Mouse (Mus musculus) C2C12 (cell line): ENCODE measurements at regions not wholly inside any gene's neighbourhood (a gene's known extent, or its start where the extent isn't known, plus 50 kb on each side); places are given as distances from the start of the nearest gene placed in this dataset.

Experiments
- CTCF ChIP-seq: IDR thresholded peaks from one replicate; pipeline ENCODE4 v1.5.1; 2011; ENCODE audit not compliant: control insufficient read depth, insufficient read depth, insufficient read length
- MYOG ChIP-seq: IDR thresholded peaks from one replicate; pipeline ENCODE4 v1.6.1; 2011; ENCODE audit not compliant: control insufficient read depth, insufficient read length; ENCODE audit errors: extremely low read depth
- USF1 ChIP-seq: IDR thresholded peaks from one replicate; pipeline ENCODE4 v1.6.1; 2011; ENCODE audit warnings: low read depth, mild to moderate bottlenecking, control low read depth, moderate library complexity

DNA sequence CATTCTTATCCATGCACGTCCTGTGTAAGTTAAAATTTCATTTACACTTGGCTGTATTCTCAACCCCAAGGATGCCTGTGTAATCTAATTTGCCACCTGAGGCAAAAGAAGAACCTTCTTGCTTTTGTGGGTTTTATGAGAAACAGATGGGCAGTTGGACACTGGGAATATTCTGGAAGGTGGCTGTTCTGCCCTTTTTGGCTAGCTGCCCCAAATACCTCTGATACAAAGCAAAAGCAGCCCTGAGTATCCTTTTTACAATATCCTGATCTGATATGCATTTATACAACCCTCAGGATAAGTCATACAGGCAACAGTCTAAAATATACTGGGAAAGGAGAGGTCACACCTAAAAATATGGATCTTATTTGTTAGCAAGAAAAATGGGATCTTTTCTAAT is 75.9 kb downstream of the Icos start:
- TF ChIP-seq MYOG (no peak), CTCF (no peak), USF1 (no peak)
